Mouse (Mus musculus) small intestine, adult 2 months (tissue): ENCODE data around the gene Gm43517.

Source experiments
- CTCF ChIP-seq: fragments of 200-500 bp; IDR thresholded peaks from 2 replicates; pipeline ENCODE4 v1.5.1; 2012; ENCODE audit warnings: low read depth, mild to moderate bottlenecking, control low read depth, inconsistent platforms, low read length, moderate library complexity, mixed read lengths; ENCODE audit not compliant: insufficient replicate concordance, insufficient read length; ENCODE audit errors: extremely low read depth
- POLR2A ChIP-seq: fragments of 200-500 bp; IDR thresholded peaks from 2 replicates; pipeline ENCODE4 v1.6.1; 2012; ENCODE audit warnings: low read depth, mild to moderate bottlenecking, control low read depth, inconsistent platforms, low read length, moderate library complexity

DNA sequence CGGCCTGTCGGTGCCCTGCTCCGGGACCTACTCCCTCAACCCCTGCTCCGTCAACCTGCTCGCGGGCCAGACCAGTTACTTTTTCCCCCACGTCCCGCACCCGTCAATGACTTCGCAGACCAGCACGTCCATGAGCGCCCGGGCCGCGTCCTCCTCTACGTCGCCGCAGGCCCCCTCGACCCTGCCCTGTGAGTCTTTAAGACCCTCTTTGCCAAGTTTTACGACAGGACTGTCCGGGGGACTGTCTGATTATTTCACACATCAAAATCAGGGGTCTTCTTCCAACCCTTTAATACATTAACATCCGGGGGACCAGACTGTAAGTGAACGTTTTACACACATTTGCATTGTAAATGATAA is 637 bp downstream of the Gm43517 start:
- TF ChIP-seq POLR2A (no peak), CTCF (no peak)
